ENCODE assay signal across 18 mouse cellular contexts in the genomic region with DNA sequence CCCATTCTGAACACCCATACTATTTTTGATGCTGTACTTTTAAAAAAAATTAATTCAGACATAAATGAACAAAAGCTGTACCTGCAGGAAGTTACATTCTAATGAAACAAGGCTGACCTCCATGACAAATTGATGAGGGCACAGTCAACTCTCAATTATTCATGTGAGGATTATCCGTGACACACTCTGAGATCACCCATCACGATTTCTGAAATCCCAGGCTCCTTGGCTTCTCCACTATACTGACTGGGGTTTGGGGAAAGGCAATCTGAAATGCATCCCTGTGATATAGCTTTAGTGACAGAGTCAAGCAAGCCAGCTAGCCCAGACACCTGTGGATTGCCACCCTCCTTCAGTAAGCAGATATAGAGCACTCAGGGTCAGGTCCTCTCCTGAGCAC.
"Had no signal": no experiment of that assay in that cellular context is flagged by ENCODE, and none has a peak within 500 bp of the region (broad histone marks: within the 10 kb centered on the region; RNA-seq: fewer than 3 reads in every experiment).

No protein-coding gene starts in this region.

- DNase-seq: lung, adult 18-20 months; lung, embryonic 14.5 days; lung, postnatal 10 days; lung, postnatal 4 days; right cerebral cortex, adult 18-20 months; right cerebral cortex, postnatal 25 days; right cerebral cortex, postnatal 4 days; spleen, adult 18-20 months; thymus, adult 18-20 months; thymus, postnatal 14 days; thymus, postnatal 36 days had no signal

- H3K27ac ChIP-seq: liver, embryonic 14.5 days; midbrain, embryonic 10.5 days; midbrain, embryonic 12.5 days; midbrain, embryonic 15.5 days; neural tube, embryonic 13.5 days; neural tube, embryonic 15.5 days had no signal

- H3K36me3 ChIP-seq: midbrain, embryonic 10.5 days; midbrain, embryonic 12.5 days; midbrain, embryonic 15.5 days; neural tube, embryonic 13.5 days; neural tube, embryonic 15.5 days had no signal

- H3K4me3 ChIP-seq: midbrain, embryonic 10.5 days; midbrain, embryonic 12.5 days; midbrain, embryonic 15.5 days; myocyte; neural tube, embryonic 13.5 days; neural tube, embryonic 15.5 days had no signal

- ATAC-seq: midbrain, embryonic 15.5 days had no signal

- H3K4me1 ChIP-seq: midbrain, embryonic 15.5 days; neural tube, embryonic 13.5 days; neural tube, embryonic 15.5 days had no signal

- H3K9me3 ChIP-seq: midbrain, embryonic 10.5 days; midbrain, embryonic 12.5 days; midbrain, embryonic 15.5 days; neural tube, embryonic 13.5 days; neural tube, embryonic 15.5 days had no signal

- H3K27me3 ChIP-seq: neural tube, embryonic 13.5 days; neural tube, embryonic 15.5 days had no signal

- H3K4me2 ChIP-seq: lung, embryonic 14.5 days; midbrain, embryonic 12.5 days; midbrain, embryonic 15.5 days; neural tube, embryonic 13.5 days; neural tube, embryonic 15.5 days had no signal

- H3K9ac ChIP-seq: liver, embryonic 14.5 days; lung, embryonic 14.5 days; midbrain, embryonic 12.5 days; midbrain, embryonic 15.5 days; neural tube, embryonic 13.5 days; neural tube, embryonic 15.5 days had no signal
